Mouse (Mus musculus) liver, embryonic 13.5 days (tissue): ENCODE measurements around the gene St13. TPM values are rescaled to one million over a fixed set of nuclear protein-coding genes. Genes with fewer than 3 reads are reported as not detected.

Experiments used
- ATAC-seq: fragments of 200-750 bp; cut with Nextera tagmentation; 2 replicates; pipeline ENCODE4 v1.8.0; 2017; ENCODE audit warnings: low read depth, mild to moderate bottlenecking, moderate number of reproducible peaks, moderate library complexity
- DNase-seq: peaks from one replicate; pipeline ENCODE4 v3.0.0; 2022
- H3K27ac ChIP-seq: fragments of 300-500 bp; sonication (generic); 2 replicates; pipeline ENCODE4 v1.5.1; 2015; ENCODE audit warnings: moderate library complexity, mild to moderate bottlenecking, inconsistent platforms
- H3K27me3 ChIP-seq: fragments of 300-500 bp; sonication (generic); 2 replicates; pipeline ENCODE4 v1.6.1; 2015; ENCODE audit warnings: mild to moderate bottlenecking, inconsistent platforms
- H3K36me3 ChIP-seq: fragments of 300-500 bp; sonication (generic); 2 replicates; pipeline ENCODE4 v1.6.1; 2015; ENCODE audit warnings: mild to moderate bottlenecking, inconsistent platforms
- H3K4me1 ChIP-seq: fragments of 300-500 bp; sonication (generic); replicated peaks from 2 replicates; pipeline ENCODE4 v1.6.1; 2015; ENCODE audit warnings: inconsistent platforms
- H3K4me2 ChIP-seq: fragments of 300-500 bp; sonication (generic); 2 replicates; pipeline ENCODE4 v1.6.1; 2015; ENCODE audit warnings: inconsistent platforms, mild to moderate bottlenecking, moderate library complexity
- H3K4me3 ChIP-seq: fragments of 300-500 bp; sonication (generic); replicated peaks from 2 replicates; pipeline ENCODE4 v1.5.1; 2015; ENCODE audit warnings: mild to moderate bottlenecking, inconsistent platforms
- H3K9ac ChIP-seq: fragments of 300-500 bp; sonication (generic); 2 replicates; pipeline ENCODE4 v1.6.1; 2015; ENCODE audit warnings: mild to moderate bottlenecking, inconsistent platforms
- H3K9me3 ChIP-seq: fragments of 300-500 bp; sonication (generic); replicated peaks from 2 replicates; pipeline ENCODE4 v1.6.1; 2016; ENCODE audit warnings: inconsistent platforms
- WGBS: fragments of 180-500 bp; shearing (Covaris S2); methylation state at CpG from one replicate; pipeline ENCODE4 v1.1.7; 2015; ENCODE audit not compliant: insufficient replicate concordance; 5-methylcytosine and 5-hydroxymethylcytosine counted together
- polyA plus RNA-seq: library from polyadenylated mRNA; unstranded; fragments of >200 nt; fragmentation: Nextera tagmentation; extraction: Ambion mirVana; gene quantifications from 2 replicates; pipeline ENCODE4 v1.2.1, GENCODE M21; 2015

St13 gene
- polyA plus RNA-seq, 1 experiment from 2014 or later = 77.9 TPM

DNA sequence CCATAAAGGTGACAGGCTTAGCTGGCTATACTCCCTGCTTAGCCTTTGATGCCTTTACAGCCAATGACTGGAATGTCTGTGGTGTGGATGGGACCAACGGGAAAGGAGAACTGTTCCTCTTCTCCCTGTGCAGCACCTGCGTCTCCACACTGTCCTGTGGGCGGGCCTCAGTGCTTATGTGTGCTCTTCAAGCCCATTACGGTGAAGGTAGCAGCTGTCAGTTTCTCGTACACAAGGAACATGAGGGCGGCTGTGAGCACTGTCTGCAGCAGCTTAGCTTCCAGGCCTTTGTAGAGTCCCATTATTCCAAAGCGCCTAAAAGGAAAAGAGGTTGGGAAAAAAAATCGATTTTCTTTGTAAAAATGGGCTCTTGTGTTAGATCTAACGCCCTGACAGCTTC, 80.4 kb downstream of the St13 start:
- H3K4me1 ChIP-seq = no peaks in the 10 kb centered on the region
- ATAC-seq (no peak), DNase-seq (no peak)
- no peaks in the 10 kb centered on the region for H3K27me3 ChIP-seq
- no peak overlapping the region for H3K4me3 ChIP-seq
- H3K9me3 ChIP-seq = no peaks in the 10 kb centered on the region
- H3K9ac ChIP-seq = no peak overlapping the region
- no peak overlapping the region for H3K27ac ChIP-seq
- no peak overlapping the region for H3K4me2 ChIP-seq
- 82% methylated on average over 9 of the region's 9 CpGs for WGBS
- H3K36me3 ChIP-seq = peaks cover 65% of the 10 kb centered on the region

DNA sequence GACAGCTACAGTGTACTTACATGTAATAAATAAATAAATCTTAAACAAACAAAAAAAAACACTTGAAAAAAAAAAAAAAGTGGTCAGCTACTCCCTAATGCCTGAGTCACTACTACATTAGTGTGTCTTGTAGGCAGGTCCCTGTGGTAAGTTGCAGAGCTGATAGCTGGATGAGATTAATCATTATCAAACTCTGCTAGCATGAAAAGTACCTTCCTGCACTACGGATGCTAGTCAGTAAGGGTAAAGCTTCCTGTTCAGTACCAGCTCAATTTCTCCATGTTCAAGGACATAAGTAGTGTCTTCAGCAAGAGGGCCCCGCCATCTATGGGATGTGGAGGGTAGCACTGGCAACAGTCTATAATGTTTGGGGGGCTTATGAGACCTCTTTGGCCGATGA, 85.9 kb downstream of the St13 start:
- Histone ChIP-seq H3K4me3 (no peak overlapping the region), H3K4me2 (no peak overlapping the region), H3K36me3 (peaks cover 22% of the 10 kb centered on the region), H3K9ac (no peak overlapping the region), H3K27ac (no peak overlapping the region), H3K4me1 (no peaks in the 10 kb centered on the region), H3K27me3 (no peaks in the 10 kb centered on the region), H3K9me3 (no peaks in the 10 kb centered on the region)
- no peak for ATAC-seq
- 70% methylated on average over 3 of the region's 3 CpGs for WGBS
- no peak for DNase-seq

Other genes with a start within 250 kb of the St13 start
- gene Mrtfa, start 209.3 kb downstream of the St13 start, polyA plus RNA-seq = 3.9 and 4.9 TPM in 2 replicates
- gene Mchr1, start 164.6 kb downstream of the St13 start, polyA plus RNA-seq = 0.05 and 0.10 TPM in 2 replicates
- 44.9 and 49.5 TPM in 2 replicates for gene Slc25a17, start 39.3 kb downstream of the St13 start, polyA plus RNA-seq
- 6.2 and 7.7 TPM in 2 replicates for gene Xpnpep3, start 61 bp upstream of the St13 start, polyA plus RNA-seq
- 0.92 and 0.95 TPM in 2 replicates for gene Dnajb7, start 8.2 kb upstream of the St13 start, polyA plus RNA-seq
- 336 and 337 TPM in 2 replicates for gene Rbx1, start 66.2 kb upstream of the St13 start, polyA plus RNA-seq
- gene Ep300, start 185.3 kb upstream of the St13 start, polyA plus RNA-seq = 4.4 and 5.9 TPM in 2 replicates